Mouse (Mus musculus): Measurements from ENCODE around the gene Celf5. TPM values are rescaled to one million over a fixed set of nuclear protein-coding genes. Genes with fewer than 3 reads are reported as not detected.

Gene Celf5
- polyA plus RNA-seq, 1 experiment: 0.05 TPM

DNA sequence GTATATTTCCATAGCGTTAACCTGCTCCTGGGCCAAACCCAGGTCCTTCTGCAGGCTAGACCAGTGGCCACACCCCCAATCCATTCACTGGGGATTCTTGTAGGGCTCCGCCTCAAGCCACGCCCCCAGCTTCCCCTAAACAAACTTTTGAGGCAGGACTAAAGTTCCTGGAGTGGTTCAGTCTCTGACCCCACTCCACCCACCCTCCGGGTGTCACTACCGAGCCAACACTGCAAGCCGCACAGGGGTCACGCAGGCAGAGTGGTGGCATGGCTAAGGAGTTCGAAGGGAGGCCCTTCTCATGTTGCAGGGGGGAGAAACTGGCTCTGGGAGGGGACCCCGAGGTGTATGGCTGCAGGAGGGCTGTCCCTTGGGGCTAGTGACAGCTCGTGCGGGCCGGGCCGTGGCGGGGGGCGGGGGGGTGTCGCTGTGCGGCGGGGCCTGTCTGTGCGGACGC lies 52.9 kb downstream of the Celf5 start:
- TF ChIP-seq GATA1 (IDR thresholded peaks at IDR 0.05; ENCODE audit: low read length): no peak

GRCm38 (mm10) chr10:81429092-81429491 lies 53.4 kb downstream of the Celf5 start:
- no peak for TF ChIP-seq GATA1 (IDR thresholded peaks at IDR 0.05; ENCODE audit: low read length)

GRCm38 (mm10) chr10:81428507-81428870 lies 54.0 kb downstream of the Celf5 start:
- no peak for TF ChIP-seq GATA1 (IDR thresholded peaks at IDR 0.05; ENCODE audit: low read length)

GRCm38 (mm10) chr10:81427804-81428506 lies 54.6 kb downstream of the Celf5 start:
- no peak for TF ChIP-seq GATA1 (IDR thresholded peaks at IDR 0.05; ENCODE audit: low read length)

GRCm38 (mm10) chr10:81427327-81427726 lies 55.2 kb downstream of the Celf5 start:
- no peak for TF ChIP-seq GATA1 (IDR thresholded peaks at IDR 0.05; ENCODE audit: low read length)

DNA sequence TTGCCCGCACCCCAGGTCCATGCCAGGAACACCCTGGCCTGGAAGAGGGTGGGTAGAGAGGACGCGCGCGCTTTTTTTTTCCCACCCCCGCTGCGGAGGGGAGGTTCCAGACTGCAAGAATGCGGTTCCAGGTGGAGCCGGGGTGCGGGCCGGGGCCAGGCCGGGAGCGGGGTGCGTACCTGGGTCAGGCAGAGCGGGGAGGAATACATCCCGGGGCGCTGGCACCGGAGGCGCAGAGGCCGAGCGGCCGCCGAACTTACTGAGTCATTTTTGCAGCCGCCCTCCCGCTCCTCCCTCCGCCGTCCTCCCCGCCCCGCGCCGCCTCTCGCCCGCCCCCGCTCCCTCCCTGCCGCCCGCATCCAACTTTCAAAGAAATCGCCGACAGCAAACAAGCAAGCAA lies 55.6 kb downstream of the Celf5 start:
- TF ChIP-seq GATA1 (IDR thresholded peaks at IDR 0.05; ENCODE audit: low read length): no peak

GRCm38 (mm10) chr10:81426081-81426671 lies 56.3 kb downstream of the Celf5 start:
- no peak for TF ChIP-seq GATA1 (IDR thresholded peaks at IDR 0.05; ENCODE audit: low read length)

GRCm38 (mm10) chr10:81425236-81425850 lies 57.2 kb downstream of the Celf5 start:
- no peak for TF ChIP-seq GATA1 (IDR thresholded peaks at IDR 0.05; ENCODE audit: low read length)

DNA sequence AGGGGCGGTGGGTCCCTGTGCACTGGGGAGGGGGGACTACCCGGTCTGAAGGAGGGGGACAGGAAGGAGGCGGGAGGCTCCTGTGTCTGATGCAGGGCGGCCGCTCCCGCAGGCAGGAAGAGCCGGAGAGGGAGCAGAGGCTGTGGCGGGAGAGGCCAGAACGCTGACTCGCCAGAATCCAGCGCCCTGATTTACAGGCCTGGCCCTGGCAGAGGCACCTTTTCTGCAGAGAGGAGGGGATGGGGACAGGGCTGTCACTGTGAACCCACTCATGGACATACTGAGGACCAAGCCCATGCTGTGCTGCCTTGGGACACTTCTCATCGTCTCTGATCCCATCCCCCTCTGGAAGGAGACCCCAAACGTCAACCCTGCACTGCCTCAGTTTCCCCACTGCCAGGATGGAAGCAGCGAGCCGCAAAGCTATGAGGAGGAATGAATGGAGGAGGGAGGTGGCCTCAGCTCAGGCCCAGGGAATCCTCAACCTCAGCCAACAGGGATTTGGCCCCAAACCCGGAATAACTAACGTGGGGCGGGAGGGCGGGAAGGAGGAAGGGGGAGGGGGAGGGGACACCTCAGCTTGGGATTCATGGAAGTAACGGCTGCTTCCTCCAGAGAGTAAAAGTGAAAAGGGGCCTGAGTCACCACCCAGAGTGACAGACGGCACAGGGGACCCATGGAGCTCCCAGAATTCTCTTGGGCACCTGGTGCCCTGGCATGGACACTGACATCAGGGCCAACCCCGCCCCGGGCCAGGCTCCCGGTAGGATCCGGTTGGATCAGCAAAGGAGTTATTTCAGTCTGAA lies 58.1 kb downstream of the Celf5 start:
- TF ChIP-seq GATA1 (IDR thresholded peaks at IDR 0.05; ENCODE audit: low read length): no peak

GRCm38 (mm10) chr10:81423476-81424245 lies 58.8 kb downstream of the Celf5 start:
- no peak for TF ChIP-seq GATA1 (IDR thresholded peaks at IDR 0.05; ENCODE audit: low read length)

DNA sequence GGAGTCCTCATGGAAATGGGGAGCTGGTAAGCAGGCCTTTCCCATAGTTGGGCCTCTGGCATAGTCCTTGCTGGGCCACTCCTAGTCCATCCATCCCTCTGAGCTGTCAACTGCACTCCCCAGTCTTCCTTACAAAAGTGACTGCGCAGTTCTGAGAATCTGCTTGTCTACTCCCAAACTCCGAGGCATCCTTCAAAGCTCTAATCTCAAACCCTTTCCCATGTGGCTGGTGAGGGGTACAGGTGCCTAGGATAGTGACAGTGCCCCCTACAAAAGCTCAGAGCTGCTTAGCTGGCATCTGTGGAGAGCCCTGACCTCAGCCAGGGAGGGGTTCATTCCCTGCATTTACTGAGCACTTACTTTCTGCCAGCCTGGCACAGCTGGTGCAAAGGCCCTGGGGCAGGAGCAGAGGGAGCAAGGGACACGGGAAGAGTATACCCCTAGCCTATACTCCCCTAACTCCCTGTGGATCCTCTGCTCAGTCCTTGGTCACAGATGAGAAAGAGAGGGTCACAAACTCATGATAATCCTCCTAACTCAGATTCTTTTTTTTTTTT lies 59.8 kb downstream of the Celf5 start:
- TF ChIP-seq GATA1 (IDR thresholded peaks at IDR 0.05; ENCODE audit: low read length): no peak

DNA sequence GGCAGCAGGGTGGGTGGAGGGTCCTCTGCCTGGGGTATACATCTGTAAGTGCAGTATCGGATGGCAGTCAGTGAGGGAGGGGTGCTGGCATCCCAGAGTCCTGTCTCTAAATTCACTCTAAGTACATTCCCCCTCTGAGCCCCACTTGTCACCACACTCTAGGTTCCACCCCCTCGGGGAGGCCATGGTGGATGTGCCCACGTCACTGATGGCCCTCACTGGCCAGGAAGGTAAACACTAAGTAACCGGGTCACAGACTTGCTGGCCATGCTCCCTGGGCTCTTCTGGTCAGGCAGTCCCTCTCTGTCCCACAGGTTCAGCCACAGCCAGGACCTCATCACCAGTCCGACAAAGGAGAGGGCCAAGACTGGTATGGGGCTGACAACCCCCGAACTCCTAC lies 60.3 kb downstream of the Celf5 start:
- no peak for TF ChIP-seq GATA1 (IDR thresholded peaks at IDR 0.05; ENCODE audit: low read length)

- TF ChIP-seq GATA1 (IDR thresholded peaks at IDR 0.05; ENCODE audit: low read length): no peak
Observed at GRCm38 (mm10) chr10:81421797-81422100, 60.8 kb downstream of the Celf5 start.

GRCm38 (mm10) chr10:81421041-81421796 lies 61.3 kb downstream of the Celf5 start:
- TF ChIP-seq GATA1 (IDR thresholded peaks at IDR 0.05; ENCODE audit: low read length): no peak
